Mouse (Mus musculus): ENCODE data around the gene Six4.
A peak's percentile ranks its signal among the peaks of the same experiment; 100 is the strongest.
"Not testable (repeated sequence)": the region's sequence is repeated elsewhere in the genome, so short reads cannot be mapped to it uniquely, and the experiment has no call there.

The Six4 gene

DNA sequence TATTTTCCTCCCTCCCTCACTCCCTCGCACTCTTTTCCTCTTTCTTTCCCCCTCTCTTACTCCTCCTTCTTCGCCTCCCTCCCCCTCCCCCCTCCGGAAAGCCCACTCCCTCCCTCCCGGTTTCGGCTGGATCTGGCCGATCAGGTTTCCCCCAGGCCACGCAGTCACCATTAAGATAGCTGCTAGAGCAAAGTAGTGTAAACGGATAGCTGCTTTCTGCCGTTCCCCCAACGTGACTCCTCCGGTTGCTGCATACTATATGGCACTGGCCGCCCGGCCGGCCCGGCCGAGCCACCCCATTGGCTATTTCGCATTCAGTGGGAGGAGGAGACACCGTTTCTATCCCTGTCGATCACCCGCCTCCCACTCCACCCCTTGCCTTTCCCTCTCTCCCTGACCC, at the start of gene Six4:
Gene Six4 (minus strand): TSS at position 261 of the 400 bp plus-strand sequence.
- peak; percentile 64 for DNase-seq

DNA sequence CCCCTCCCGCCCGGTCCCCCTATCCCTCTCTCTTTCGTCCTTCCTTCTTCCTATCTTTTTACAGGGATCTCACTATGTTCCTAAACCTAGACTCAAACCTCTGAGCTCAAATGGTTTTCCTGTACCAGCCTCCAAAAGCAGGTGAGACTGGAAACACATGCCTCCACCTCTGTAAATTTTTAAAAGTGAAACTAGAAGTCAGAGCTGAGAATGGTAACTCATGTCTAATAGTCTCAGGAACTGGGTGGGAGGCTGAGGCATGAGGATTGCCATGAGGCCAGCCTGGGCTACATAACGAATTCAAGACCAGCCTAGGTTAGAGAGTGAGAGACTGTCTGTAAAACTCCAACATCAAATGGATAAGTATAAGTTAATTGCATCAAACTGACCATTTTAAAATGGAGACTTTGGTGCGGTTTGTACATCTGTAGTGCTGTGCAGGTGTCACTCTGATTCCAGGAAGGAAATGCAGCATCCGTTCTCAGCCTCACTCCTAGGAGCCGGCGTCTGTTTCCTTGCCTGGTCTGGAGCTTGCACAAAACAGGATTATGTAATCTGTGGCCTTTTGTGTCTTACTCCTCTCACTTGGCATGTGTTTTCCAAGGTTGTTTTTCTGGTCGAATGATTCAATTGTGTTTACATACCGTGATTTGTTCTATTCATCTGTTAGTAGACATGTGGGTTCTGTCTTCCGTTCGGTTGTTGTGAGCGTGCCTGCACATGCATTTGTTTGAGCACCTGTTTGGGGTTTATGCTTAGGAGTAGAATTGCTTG, 49.3 kb upstream of the Six4 start:
- no peak for DNase-seq

- no peak for DNase-seq
Observed at GRCm38 (mm10) chr12:73160341-73160740, 47.1 kb upstream of the Six4 start.

GRCm38 (mm10) chr12:73154150-73154549, 40.9 kb upstream of the Six4 start:
- DNase-seq: no peak

GRCm38 (mm10) chr12:73151038-73151437, 37.8 kb upstream of the Six4 start:
- DNase-seq: not testable (repeated sequence)

- DNase-seq: no peak
Observed at GRCm38 (mm10) chr12:73147236-73147635, 34.0 kb upstream of the Six4 start.

GRCm38 (mm10) chr12:73140732-73141131, 27.5 kb upstream of the Six4 start:
- no peak for DNase-seq

- no peak for DNase-seq
Observed at GRCm38 (mm10) chr12:73125250-73125649, 12.0 kb upstream of the Six4 start.

GRCm38 (mm10) chr12:73123093-73124041, 10.1 kb upstream of the Six4 start, which contains the start of gene Mnat1:
TSS of gene Mnat1 (plus strand) at chr12:73123717.
- DNase-seq: peak; percentile 77

DNA sequence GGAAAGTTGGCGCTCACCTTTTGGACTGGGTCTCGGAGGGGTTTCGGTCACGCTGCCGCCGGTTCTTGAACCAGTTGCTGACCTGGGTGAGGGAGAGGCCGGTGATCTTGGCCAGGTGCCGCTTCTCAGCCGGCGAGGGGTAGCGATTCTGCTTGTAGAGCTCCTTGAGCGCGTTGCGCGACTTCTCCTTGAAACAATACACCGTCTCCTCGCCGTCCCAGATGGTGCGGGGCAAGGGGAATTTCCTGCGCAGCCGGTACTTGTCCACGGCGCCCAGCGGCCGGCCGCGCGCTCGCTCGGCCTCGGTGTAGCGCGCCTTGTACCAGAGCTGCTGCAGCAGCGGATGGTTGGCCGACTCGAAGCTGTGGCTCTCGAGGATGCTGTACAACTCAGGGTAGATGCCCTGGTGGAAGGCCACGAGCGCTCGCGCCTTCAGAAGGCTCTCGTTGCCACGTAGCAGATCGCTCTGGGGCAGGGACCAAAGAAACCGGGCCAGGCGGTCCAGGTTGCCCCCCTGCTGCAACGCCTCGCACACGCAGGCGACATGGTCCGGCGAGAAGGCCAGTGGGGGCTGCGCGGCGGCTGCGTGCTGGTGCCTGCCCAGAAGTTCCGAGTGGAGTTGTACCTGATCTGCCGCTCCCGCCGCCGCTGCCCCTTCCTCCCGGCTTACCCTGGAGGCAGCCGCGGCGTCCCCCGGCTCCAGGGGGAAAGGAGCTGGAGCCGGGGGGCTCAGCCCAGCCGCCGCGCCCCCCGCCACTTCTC, 749 bp downstream of the Six4 start:
- peak; percentile 12 for DNase-seq

GRCm38 (mm10) chr12:73111561-73112325, 1.5 kb downstream of the Six4 start:
- DNase-seq: no peak

- DNase-seq: peak; percentile 19
Observed at GRCm38 (mm10) chr12:73110431-73111111, 2.7 kb downstream of the Six4 start.

DNA sequence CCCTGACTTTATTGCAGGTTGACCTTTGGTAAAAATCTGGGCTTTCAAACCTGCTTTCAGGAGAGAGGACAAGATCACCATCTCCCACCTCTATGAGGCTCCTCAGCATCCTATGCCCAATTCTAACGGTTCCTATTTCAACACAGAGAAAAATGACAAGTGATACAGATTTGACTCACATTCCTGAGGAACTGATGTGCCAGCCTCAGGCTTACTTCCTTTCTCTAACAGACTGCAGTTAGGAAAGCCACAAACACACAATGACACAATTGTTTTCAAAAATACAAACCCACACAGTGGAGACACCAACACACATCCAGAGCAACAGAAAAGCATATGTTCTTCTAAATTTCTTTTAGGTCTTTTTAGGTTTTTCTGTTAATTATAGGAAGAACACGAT, 5.4 kb downstream of the Six4 start:
- DNase-seq: no peak

DNA sequence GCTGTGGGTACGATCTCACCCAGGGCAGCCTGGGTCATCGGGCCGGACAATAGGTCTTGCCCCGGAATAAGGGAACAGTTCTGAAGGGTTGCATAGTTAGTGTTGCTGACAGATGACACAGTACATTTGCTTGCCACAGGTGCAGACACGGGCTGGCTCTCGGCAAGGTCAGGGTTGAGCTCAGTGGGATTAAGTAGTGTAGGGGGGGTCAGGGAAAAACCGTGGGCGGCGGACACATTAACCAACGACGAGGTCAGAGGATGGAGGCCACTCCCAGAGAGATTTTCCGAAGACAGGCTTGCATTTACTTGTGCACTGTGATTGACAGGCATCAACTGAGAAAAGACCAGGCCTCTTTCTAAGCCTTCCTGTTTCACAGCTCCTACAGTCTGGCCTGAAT, 9.5 kb downstream of the Six4 start:
- no peak for DNase-seq

DNA sequence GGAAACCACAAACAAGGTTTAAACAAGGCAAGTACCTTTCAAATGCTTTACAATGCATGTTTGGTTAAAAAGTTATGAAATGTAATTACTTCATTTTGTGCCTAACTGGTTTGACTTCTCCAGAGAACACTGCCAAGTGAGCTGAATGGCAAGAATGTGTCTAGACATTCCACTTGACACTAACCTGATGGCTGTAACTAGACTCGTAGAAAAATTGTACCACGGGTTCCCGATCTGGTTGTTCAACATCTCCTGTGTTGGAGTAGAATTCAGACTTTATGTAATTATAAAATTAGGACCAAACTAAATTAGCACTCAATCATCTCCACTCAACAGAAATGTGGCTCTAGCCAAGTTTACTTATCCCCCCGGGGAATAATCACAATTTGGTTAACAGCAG, 14.7 kb downstream of the Six4 start:
- no peak for DNase-seq

- DNase-seq: not testable (repeated sequence)
Observed at GRCm38 (mm10) chr12:73096177-73096576, 17.1 kb downstream of the Six4 start.

- DNase-seq: no peak
Observed at GRCm38 (mm10) chr12:73094605-73095004, 18.7 kb downstream of the Six4 start.

DNA sequence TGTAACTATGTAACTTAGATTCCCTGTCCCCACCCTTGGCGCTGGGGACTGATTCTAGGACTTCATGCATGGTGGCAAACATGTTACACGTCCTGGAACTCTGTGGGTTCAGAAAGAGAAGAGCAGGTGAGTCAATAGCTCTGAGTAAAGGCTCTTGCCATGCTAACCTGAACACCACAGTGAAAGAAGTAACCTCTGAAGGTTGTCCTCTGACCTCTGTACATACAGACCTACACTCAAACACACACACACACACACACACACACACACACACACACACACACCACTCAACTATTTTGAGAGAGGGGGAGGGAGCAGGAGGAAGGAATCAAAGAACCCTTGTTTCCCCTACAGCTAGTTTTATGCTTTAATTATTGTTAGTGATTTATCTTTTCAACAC, 19.1 kb downstream of the Six4 start:
- DNase-seq: no peak

- no peak for DNase-seq
Observed at GRCm38 (mm10) chr12:73090672-73091335, 22.5 kb downstream of the Six4 start.

- DNase-seq: peak; percentile 87
Observed at GRCm38 (mm10) chr12:73088911-73089310, 24.3 kb downstream of the Six4 start.

DNA sequence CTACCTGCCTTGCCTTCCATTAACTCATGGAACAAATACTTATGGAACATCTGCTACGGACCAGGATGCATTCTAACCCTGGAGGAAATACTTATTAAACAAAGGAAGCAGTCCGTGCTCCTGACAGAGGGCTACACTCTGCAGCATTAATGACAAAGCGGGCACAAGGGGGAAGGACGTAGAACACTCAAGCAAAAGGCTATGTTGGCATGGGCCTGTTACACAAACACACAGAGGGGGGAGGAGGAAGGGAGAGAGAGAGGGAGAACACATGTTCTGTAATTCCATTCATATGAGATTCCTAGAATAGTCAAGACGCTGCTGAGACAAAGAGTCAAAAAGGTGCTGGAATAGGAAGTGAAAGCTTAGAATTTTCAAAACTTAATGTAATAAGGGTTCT, 24.8 kb downstream of the Six4 start:
- no peak for DNase-seq

Data from liver (tissue).